Mouse (Mus musculus): ENCODE data around the gene Tiam1. TPM values are rescaled to one million over a fixed set of nuclear protein-coding genes. Genes with fewer than 3 reads are reported as not detected.

Tiam1 gene
- polyA plus RNA-seq, 2 experiments = 1.6 to 4.2 TPM

DNA sequence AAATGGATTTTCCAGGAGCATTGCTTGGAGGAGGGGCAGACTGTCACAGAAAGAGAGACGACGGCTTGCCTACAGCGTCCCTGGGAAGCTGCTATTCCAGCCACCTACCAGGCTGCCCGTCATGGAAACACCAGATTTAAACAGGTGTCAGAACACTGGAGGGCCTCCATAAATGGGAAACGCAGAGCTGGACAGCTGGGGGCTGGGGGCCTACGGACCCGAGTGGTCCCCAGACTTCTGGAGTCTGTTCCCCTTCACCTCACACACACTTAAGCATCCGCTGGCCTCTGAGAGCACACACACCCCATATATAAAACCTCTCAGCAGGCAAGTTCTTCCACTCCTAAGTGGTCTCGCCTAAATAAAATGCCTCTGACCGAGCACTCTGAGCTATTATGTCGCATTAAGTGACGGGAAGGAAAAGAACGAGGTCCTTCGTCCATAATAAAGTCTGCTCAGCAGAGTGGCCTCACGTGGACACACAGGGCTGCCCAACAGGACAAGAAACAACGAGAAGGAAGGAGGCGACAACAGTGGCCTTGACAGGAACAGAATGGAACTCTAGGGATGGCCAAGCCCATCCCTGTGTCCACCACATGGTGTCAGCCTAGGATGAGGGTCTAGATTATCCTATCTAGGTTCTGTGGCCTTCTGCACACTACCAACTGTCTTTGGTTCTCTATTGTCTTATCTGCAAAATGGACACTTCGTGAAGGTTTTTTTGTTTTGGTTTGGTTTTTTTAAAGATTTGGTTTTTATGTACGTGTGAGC lies 14.6 kb downstream of the Tiam1 start:
- no peak overlapping the region for H3K9ac ChIP-seq (replicated peaks)
- WGBS (ENCODE audit: insufficient replicate concordance) = 72% methylated on average over 19 of the region's 19 CpGs
- H3K36me3 ChIP-seq (replicated peaks; ENCODE audit: control insufficient read depth, insufficient read depth, low read depth) = no peaks in the 10 kb centered on the region
- no peaks in the 10 kb centered on the region for H3K27me3 ChIP-seq (ENCODE audit: control insufficient read depth, insufficient read depth, low read length)
- no peak overlapping the region for H3K27ac ChIP-seq
- H3K9me3 ChIP-seq (ENCODE audit: control insufficient read depth, low read length) = no peaks in the 10 kb centered on the region
- ATAC-seq (ENCODE audit: insufficient read depth) = no peak
- H3K4me1 ChIP-seq (replicated peaks; ENCODE audit: control insufficient read depth in 2 of 2, insufficient read depth in 2 of 2, low read length in 1 of 2) = peaks cover 0 to 15% of the 10 kb centered on the region in 2 experiments; a peak in 2 of 4 replicates
- no peak overlapping the region for H3K4me3 ChIP-seq (ENCODE audit: insufficient read depth in 1 of 2, low read depth in 2 of 2, low read length in 2 of 2)
- no peak overlapping the region for H3K4me2 ChIP-seq (ENCODE audit: low read depth)
- TF ChIP-seq EP300 (IDR thresholded peaks at IDR 0.05; ENCODE audit: low read depth) = no peak
- no peak for TF ChIP-seq CTCF (IDR thresholded peaks at IDR 0.05; ENCODE audit: low read depth)
- DNase-seq (ENCODE audit: low read depth in 3 of 3, low spot score in 3 of 3) = no peak

DNA sequence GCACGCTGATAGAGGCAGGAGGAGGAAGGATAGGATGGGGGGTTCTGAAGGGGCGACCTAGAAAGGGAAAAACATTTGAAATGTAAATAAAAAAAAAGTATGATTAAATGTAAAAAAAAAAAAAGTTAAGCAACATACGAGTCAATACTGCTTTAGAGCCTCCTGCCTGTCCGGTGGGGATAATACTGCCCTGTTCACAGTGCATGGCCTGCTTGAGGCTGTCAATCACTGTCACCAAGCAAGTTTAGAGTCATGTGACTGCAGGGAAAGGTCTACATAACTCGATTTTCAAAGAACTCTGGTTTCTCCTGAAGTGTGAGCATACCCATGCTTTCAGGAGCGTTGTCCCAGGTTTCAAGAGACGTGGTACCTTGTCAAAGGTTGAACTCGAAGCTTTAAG lies 15.2 kb downstream of the Tiam1 start:
- Histone ChIP-seq H3K4me1 (replicated peaks; ENCODE audit: control insufficient read depth in 2 of 2, insufficient read depth in 2 of 2, low read length in 1 of 2) (peaks cover 0 to 15% of the 10 kb centered on the region in 2 experiments; a peak in 2 of 4 replicates), H3K9me3 (ENCODE audit: control insufficient read depth, low read length) (no peaks in the 10 kb centered on the region), H3K36me3 (replicated peaks; ENCODE audit: control insufficient read depth, insufficient read depth, low read depth) (no peaks in the 10 kb centered on the region), H3K27me3 (ENCODE audit: control insufficient read depth, insufficient read depth, low read length) (no peaks in the 10 kb centered on the region), H3K4me2 (ENCODE audit: low read depth) (no peak overlapping the region), H3K9ac (replicated peaks) (no peak overlapping the region), H3K27ac (no peak overlapping the region), H3K4me3 (ENCODE audit: insufficient read depth in 1 of 2, low read depth in 2 of 2, low read length in 2 of 2) (no peak overlapping the region)
- ATAC-seq (ENCODE audit: insufficient read depth) (no peak), DNase-seq (ENCODE audit: low read depth in 3 of 3, low spot score in 3 of 3) (no peak)
- WGBS (ENCODE audit: insufficient replicate concordance) = 58% methylated on average over 8 of the region's 8 CpGs
- TF ChIP-seq EP300 (IDR thresholded peaks at IDR 0.05; ENCODE audit: low read depth) (no peak), CTCF (IDR thresholded peaks at IDR 0.05; ENCODE audit: low read depth) (no peak)

DNA sequence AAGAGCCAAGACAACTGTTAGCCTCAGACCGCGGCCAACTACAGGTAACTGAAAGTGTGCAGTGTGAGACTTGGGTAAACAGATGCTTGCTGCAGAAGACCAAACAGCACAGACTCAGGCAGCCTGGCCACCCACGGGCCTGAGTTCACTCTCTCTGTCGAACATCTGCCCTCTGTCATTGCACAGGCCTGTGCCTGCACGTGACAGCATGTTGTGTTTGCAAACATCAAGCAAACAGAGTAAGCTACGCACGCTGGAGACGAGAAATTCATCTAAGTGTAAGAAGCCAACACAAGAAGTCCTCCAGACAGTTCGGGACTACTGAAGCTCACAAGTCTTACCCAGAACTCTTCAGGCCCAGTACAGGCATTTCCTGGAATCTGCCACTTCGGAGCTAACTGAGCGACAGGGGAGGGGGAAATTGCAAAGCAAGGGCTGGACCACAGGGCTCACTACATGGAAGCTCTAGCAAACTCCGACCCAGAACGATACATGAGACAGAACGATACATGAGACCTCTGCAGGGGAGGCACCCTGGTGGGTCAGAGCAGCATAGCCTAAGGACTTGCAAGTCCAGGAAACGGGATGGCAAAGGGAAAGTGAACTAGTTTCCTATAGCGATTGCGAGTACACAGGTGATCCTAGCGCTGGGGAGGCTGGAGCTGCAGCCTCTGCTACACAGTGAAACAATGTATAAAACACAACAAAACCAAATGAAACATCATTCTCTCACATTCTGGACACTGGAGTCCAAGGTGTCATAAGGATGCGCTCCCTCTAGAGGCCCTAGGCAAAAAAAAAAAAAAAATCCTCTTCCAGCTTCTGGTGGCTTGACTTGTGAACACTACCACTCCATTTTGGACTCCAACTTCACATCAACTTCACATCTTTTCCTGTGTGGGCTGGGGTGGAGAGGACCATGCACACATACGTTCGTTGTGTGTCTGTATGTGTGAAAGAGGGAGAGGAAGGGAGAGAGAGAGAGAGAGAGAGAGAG lies 18.0 kb downstream of the Tiam1 start:
- Histone ChIP-seq H3K4me2 (ENCODE audit: low read depth) (no peak overlapping the region), H3K9me3 (ENCODE audit: control insufficient read depth, low read length) (no peaks in the 10 kb centered on the region), H3K4me1 (replicated peaks; ENCODE audit: control insufficient read depth in 2 of 2, insufficient read depth in 2 of 2, low read length in 1 of 2) (peaks cover 0 to 15% of the 10 kb centered on the region in 2 experiments; a peak in 2 of 4 replicates), H3K36me3 (replicated peaks; ENCODE audit: control insufficient read depth, insufficient read depth, low read depth) (no peaks in the 10 kb centered on the region), H3K9ac (replicated peaks) (no peak overlapping the region), H3K27ac (no peak overlapping the region), H3K27me3 (ENCODE audit: control insufficient read depth, insufficient read depth, low read length) (no peaks in the 10 kb centered on the region), H3K4me3 (ENCODE audit: insufficient read depth in 1 of 2, low read depth in 2 of 2, low read length in 2 of 2) (no peak overlapping the region)
- DNase-seq (ENCODE audit: low read depth in 3 of 3, low spot score in 3 of 3) (no peak), ATAC-seq (ENCODE audit: insufficient read depth) (no peak)
- TF ChIP-seq CTCF (IDR thresholded peaks at IDR 0.05; ENCODE audit: low read depth) = no peak
- TF ChIP-seq EP300 (IDR thresholded peaks at IDR 0.05; ENCODE audit: low read depth) = no peak
- 62% methylated on average over 21 of the region's 21 CpGs for WGBS (ENCODE audit: insufficient replicate concordance)

DNA sequence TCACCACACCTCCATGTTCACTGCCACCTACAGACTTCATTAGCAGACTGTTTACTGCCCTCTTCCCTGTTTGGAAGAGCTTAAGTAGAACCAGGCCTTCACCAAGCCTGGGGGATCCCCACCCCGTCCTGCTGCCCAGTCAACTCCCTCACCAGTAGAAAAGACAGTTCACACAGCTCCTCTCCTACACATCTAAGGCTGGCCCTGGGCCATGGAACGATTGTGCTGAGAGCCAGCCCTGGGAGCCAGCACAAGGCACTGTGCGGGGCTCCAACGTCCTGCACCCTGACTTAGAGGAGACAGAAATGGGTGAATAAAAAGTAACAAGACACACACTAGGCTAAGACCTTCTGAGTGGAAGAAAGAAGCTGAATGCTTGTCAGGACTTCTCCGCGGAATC lies 20.5 kb downstream of the Tiam1 start:
- H3K9ac ChIP-seq (replicated peaks) = no peak overlapping the region
- H3K4me1 ChIP-seq (replicated peaks; ENCODE audit: control insufficient read depth in 2 of 2, insufficient read depth in 2 of 2, low read length in 1 of 2) = peaks cover 0 to 15% of the 10 kb centered on the region in 2 experiments; a peak in 2 of 4 replicates
- no peak overlapping the region for H3K4me3 ChIP-seq (ENCODE audit: insufficient read depth in 1 of 2, low read depth in 2 of 2, low read length in 2 of 2)
- peaks cover 3% of the 10 kb centered on the region for H3K9me3 ChIP-seq (ENCODE audit: control insufficient read depth, low read length)
- no peaks in the 10 kb centered on the region for H3K27me3 ChIP-seq (ENCODE audit: control insufficient read depth, insufficient read depth, low read length)
- no peak overlapping the region for H3K27ac ChIP-seq
- ATAC-seq (ENCODE audit: insufficient read depth) (no peak), DNase-seq (ENCODE audit: low read depth in 3 of 3, low spot score in 3 of 3) (no peak)
- H3K36me3 ChIP-seq (replicated peaks; ENCODE audit: control insufficient read depth, insufficient read depth, low read depth) = no peaks in the 10 kb centered on the region
- 75% methylated on average over 6 of the region's 6 CpGs for WGBS (ENCODE audit: insufficient replicate concordance)
- H3K4me2 ChIP-seq (ENCODE audit: low read depth) = no peak overlapping the region
- no peak for TF ChIP-seq CTCF (IDR thresholded peaks at IDR 0.05; ENCODE audit: low read depth)
- TF ChIP-seq EP300 (IDR thresholded peaks at IDR 0.05; ENCODE audit: low read depth) = no peak

DNA sequence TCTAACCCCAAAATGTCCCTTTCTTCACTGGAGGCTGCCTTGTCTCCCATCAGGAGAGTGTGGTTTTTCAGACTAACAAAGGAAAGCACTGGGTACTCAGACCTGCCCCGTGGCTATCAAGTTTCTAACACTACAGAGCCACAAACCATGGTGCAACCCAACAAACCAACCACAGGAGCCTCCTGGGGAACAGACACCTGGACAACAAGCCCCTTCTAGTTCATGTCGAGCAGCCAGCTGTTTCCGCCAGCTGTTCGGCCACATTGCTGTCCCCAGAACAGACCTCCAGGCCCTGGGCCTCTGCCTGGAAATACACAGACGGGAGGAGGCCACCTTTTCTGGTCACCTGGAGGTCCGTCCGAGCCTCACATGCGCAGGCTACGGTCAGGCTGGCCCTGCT lies 21.1 kb downstream of the Tiam1 start:
- DNase-seq (ENCODE audit: low read depth in 3 of 3, low spot score in 3 of 3) (no peak), ATAC-seq (ENCODE audit: insufficient read depth) (no peak)
- WGBS (ENCODE audit: insufficient replicate concordance) = 62% methylated on average over 9 of the region's 9 CpGs
- Histone ChIP-seq H3K4me2 (ENCODE audit: low read depth) (no peak overlapping the region), H3K4me1 (replicated peaks; ENCODE audit: control insufficient read depth in 2 of 2, insufficient read depth in 2 of 2, low read length in 1 of 2) (peaks cover 0 to 15% of the 10 kb centered on the region in 2 experiments; a peak in 2 of 4 replicates), H3K9me3 (ENCODE audit: control insufficient read depth, low read length) (peaks cover 3% of the 10 kb centered on the region), H3K27me3 (ENCODE audit: control insufficient read depth, insufficient read depth, low read length) (no peaks in the 10 kb centered on the region), H3K27ac (no peak overlapping the region), H3K4me3 (ENCODE audit: insufficient read depth in 1 of 2, low read depth in 2 of 2, low read length in 2 of 2) (no peak overlapping the region), H3K9ac (replicated peaks) (no peak overlapping the region), H3K36me3 (replicated peaks; ENCODE audit: control insufficient read depth, insufficient read depth, low read depth) (no peaks in the 10 kb centered on the region)
- no peak for TF ChIP-seq EP300 (IDR thresholded peaks at IDR 0.05; ENCODE audit: low read depth)
- no peak for TF ChIP-seq CTCF (IDR thresholded peaks at IDR 0.05; ENCODE audit: low read depth)

Data from liver, embryonic 14.5 days (tissue).